Mouse (Mus musculus): ENCODE data around the gene Cbarp. TPM values are rescaled to one million over a fixed set of nuclear protein-coding genes. Genes with fewer than 3 reads are reported as not detected.

Gene Cbarp
- polyA plus RNA-seq, 1 experiment from 2014 or later = 26.5 TPM

DNA sequence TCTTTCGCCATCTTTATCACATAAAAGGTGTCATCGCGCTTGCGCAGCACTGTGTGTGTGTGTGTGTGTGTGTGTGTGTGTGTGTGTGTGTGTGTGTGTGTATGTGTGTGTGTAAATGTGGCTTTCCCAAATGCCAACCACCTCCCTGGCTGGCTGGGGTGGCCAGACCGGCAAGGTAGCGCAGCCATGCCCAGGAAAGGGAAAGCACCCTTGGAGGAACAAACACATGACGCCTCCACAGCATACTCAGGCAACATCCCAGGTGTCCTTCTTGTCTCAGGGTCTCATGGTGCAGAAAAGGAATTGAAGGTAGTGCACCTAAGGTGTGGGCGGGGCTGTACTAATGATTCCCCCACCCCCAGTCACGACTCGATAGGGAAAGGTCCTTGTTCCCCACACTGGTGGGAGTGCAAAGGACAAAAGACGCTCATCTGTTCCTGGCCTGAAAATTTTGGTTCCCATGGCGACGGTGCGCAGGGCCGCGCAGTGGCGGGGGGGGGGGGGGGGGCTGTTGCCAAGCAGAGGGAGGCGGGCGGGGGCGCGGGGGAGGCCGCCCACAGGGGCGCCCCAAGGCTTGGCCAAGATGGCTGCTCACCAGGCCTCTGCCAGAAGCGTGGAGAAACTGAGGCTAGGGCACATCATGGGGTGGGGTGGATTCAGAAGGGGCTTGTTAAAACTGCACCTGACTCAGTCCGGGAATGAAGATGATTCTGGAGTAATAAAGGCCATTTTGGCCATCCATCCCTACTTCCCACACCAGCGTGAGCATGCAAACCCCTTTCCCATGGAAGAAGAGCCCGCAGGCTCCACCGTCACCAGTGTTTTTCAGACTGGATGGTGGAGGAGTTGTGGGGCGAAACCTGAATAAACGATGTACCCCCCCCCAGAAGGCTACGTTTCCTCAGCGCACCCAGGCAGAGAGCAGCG lies 2.7 kb downstream of the Cbarp start:
- Histone ChIP-seq H3K36me3 (peaks cover 25% of the 10 kb centered on the region), H3K4me1 (peaks cover 46% of the 10 kb centered on the region), H3K27me3 (replicated peaks) (peaks cover 41% of the 10 kb centered on the region), H3K9ac (peak overlapping the region; percentile 94), H3K9me3 (no peaks in the 10 kb centered on the region), H3K27ac (peak overlapping the region; percentile 90), H3K4me2 (replicated peaks) (peak overlapping the region; percentile 99), H3K4me3 (peak overlapping the region; percentile 84)
- ATAC-seq (ENCODE audit: low FRiP score, low read depth) = no peak
- 2% methylated on average over 32 of the region's 33 CpGs for WGBS

GRCm38 (mm10) chr10:80136952-80137625 lies 3.5 kb downstream of the Cbarp start:
- Histone ChIP-seq H3K4me1 (peaks cover 43% of the 10 kb centered on the region), H3K36me3 (peaks cover 32% of the 10 kb centered on the region), H3K4me3 (peak overlapping the region; percentile 84), H3K9ac (peak overlapping the region; percentile 94), H3K27me3 (replicated peaks) (peaks cover 41% of the 10 kb centered on the region), H3K27ac (peak overlapping the region; percentile 90), H3K9me3 (no peaks in the 10 kb centered on the region), H3K4me2 (replicated peaks) (peak overlapping the region; percentile 99)
- ATAC-seq (ENCODE audit: low FRiP score, low read depth) = no peak
- 3% methylated on average over 29 of the region's 29 CpGs for WGBS

DNA sequence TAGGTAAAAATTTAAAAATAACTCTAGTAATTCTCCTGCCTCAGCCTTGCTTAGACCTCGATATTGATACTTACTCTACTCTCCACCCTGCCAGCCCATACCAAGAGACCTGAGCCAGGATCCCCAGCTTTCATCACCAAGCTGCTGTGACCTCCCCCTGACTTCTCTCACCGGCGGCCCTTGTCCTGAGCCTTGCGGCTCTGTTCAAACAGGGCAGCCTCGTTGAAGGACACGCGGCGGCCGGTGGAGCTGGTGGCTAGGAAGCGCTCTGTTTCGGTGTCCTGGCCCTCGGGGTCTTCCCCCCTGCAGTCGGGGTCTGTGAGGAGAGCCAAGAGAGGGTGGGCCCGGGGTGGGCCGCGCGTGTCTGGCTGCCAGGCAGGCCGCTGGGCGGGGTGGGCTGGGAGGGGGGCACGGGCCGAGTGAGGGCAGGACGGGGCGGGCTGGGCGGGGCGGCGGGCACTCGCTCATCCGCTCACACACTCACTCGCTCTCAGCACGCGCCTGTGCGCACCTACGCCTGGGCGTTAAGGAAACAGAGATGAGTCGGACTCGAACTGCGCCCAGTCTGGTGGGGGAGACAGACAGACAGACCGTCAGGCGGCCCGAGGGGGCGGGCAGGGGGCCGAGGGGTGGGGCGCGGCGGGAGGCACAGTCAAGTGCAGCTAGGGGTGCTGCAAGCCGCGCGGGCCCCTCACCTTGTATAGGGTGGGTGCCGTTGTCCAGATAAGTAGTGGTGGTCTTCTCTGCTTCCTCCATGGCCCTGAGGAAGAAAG lies 4.3 kb downstream of the Cbarp start:
- H3K27me3 ChIP-seq (replicated peaks) = peaks cover 47% of the 10 kb centered on the region
- H3K9ac ChIP-seq = peak overlapping the region; percentile 94
- WGBS = 8% methylated on average over 45 of the region's 49 CpGs
- H3K36me3 ChIP-seq = peaks cover 39% of the 10 kb centered on the region
- peaks cover 50% of the 10 kb centered on the region for H3K4me1 ChIP-seq
- H3K27ac ChIP-seq = no peak overlapping the region
- H3K9me3 ChIP-seq = no peaks in the 10 kb centered on the region
- ATAC-seq (ENCODE audit: low FRiP score, low read depth) = no peak
- peak overlapping the region; percentile 84 for H3K4me3 ChIP-seq
- H3K4me2 ChIP-seq (replicated peaks) = peak overlapping the region; percentile 99

DNA sequence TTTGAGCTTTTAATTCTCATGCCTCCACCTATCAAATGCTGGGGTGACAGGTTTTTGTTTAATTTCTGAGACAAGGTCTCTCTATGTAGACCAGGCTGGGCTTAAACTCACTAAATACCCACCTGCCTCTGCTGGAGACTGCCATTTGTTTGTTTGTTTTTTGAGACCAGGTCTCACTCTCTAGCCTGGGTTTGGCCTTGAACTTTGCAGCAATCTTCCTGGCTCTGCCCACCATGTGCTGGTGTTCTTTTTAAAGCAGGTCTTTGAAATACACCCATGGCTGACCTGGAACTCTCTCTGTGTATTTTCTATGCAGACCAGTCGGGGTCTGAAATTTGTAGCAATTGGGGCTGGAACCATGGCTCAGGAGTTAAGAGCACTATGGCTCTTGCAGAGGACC lies 5.0 kb downstream of the Cbarp start:
- Histone ChIP-seq H3K9ac (0 out of 2 replicates have a peak overlapping the region, but pooled peaks have one; percentile 94), H3K9me3 (no peaks in the 10 kb centered on the region), H3K36me3 (peaks cover 46% of the 10 kb centered on the region), H3K4me1 (peaks cover 50% of the 10 kb centered on the region), H3K27me3 (replicated peaks) (peaks cover 52% of the 10 kb centered on the region), H3K27ac (no peak overlapping the region), H3K4me2 (replicated peaks) (no peak overlapping the region), H3K4me3 (no peak overlapping the region)
- 85% methylated on average over 1 of the region's 1 CpGs for WGBS
- ATAC-seq (ENCODE audit: low FRiP score, low read depth) = no peak

- Histone ChIP-seq H3K27me3 (replicated peaks) (peaks cover 52% of the 10 kb centered on the region), H3K27ac (no peak overlapping the region), H3K4me2 (replicated peaks) (no peak overlapping the region), H3K9me3 (no peaks in the 10 kb centered on the region), H3K9ac (no peak overlapping the region), H3K36me3 (peaks cover 51% of the 10 kb centered on the region), H3K4me3 (no peak overlapping the region), H3K4me1 (peaks cover 48% of the 10 kb centered on the region)
- no peak for ATAC-seq (ENCODE audit: low FRiP score, low read depth)
- WGBS = 85% methylated on average over 10 of the region's 10 CpGs
These were observed 5.5 kb downstream of the Cbarp start for GRCm38 (mm10) chr10:80135161-80135560.

DNA sequence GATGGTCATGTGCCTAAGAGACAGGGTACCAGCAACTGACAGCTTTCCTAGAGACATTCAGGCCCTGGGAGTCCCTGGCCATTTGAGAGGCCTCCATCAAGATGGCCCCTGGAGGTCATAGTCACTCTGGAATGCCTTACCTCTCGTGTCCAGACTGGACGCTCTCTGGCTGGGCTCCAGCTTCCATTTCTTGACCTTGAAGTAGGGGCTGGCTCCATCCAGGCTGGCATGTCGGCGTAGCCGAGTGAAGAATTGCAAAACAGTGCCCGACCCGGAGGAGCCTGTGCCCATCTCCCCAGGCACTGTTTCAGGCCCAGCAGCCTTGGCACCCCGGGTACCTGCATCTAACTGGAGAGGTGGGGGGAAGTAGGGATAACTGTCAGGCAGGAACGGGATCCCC lies 6.2 kb downstream of the Cbarp start:
- Histone ChIP-seq H3K4me2 (replicated peaks) (no peak overlapping the region), H3K9ac (no peak overlapping the region), H3K4me1 (peaks cover 45% of the 10 kb centered on the region), H3K9me3 (no peaks in the 10 kb centered on the region), H3K27me3 (replicated peaks) (peaks cover 57% of the 10 kb centered on the region), H3K36me3 (peaks cover 59% of the 10 kb centered on the region), H3K27ac (no peak overlapping the region), H3K4me3 (no peak overlapping the region)
- 92% methylated on average over 9 of the region's 9 CpGs for WGBS
- ATAC-seq (ENCODE audit: low FRiP score, low read depth) = no peak

GRCm38 (mm10) chr10:80133226-80133849 lies 7.3 kb downstream of the Cbarp start:
- WGBS = 81% methylated on average over 8 of the region's 8 CpGs
- H3K9me3 ChIP-seq = no peaks in the 10 kb centered on the region

GRCm38 (mm10) chr10:80131952-80132350 lies 8.7 kb downstream of the Cbarp start:
- peaks cover 83% of the 10 kb centered on the region for H3K36me3 ChIP-seq
- no peak overlapping the region for H3K9ac ChIP-seq
- H3K27ac ChIP-seq = no peak overlapping the region
- H3K4me2 ChIP-seq (replicated peaks) = peak overlapping the region; percentile 42
- peaks cover 43% of the 10 kb centered on the region for H3K27me3 ChIP-seq (replicated peaks)
- peak; percentile 2; the same call in 1 of the 2 replicates for ATAC-seq (ENCODE audit: low FRiP score, low read depth)
- peaks cover 23% of the 10 kb centered on the region for H3K4me1 ChIP-seq
- 35% methylated on average over 27 of the region's 27 CpGs for WGBS
- H3K4me3 ChIP-seq = no peak overlapping the region
- H3K9me3 ChIP-seq = no peaks in the 10 kb centered on the region

More at GRCm38 (mm10) chr10:80133226-80133849, 7.3 kb downstream of the Cbarp start:
- Histone ChIP-seq H3K4me3 (no peak overlapping the region), H3K4me1 (peaks cover 37% of the 10 kb centered on the region), H3K9ac (no peak overlapping the region), H3K4me2 (replicated peaks) (0 out of 2 replicates have a peak overlapping the region, but pooled peaks have one; percentile 9), H3K27me3 (replicated peaks) (peaks cover 54% of the 10 kb centered on the region), H3K27ac (no peak overlapping the region), H3K36me3 (peaks cover 69% of the 10 kb centered on the region)
- no peak for ATAC-seq (ENCODE audit: low FRiP score, low read depth)

DNA sequence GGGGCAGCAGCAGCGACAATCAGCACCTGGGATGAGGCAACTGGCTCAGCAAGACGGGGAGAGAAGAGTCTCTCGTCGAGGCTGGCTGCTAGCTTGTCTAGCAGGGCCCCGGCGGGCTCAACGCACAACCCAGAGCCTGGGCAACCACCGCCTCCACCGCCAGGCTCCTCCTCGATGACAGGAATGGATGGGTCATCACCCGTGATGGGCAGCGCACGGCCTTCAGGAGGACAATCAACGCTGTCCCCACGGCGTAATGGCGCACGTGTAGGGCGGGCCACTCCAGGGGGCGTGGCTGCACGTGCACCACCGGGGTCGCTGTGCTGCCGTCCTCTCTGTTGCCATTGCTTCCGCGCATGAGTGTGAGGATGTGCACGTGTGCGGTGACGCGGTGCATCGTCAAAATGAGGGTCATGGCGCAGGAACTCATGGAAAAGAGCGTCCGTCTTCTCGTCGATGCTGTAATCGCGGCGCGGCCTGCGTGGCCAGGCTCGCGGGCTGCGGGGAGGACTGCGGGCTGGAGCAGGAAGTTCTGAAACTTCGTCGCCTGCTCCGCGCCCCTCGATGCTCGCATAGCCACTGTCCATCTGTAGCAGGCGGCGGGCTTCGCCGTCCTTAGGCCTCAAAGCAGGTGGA lies 9.2 kb downstream of the Cbarp start:
- H3K4me2 ChIP-seq (replicated peaks) = peak overlapping the region; percentile 42
- peak; percentile 45; the same call in 1 of the 2 replicates for ATAC-seq (ENCODE audit: low FRiP score, low read depth)
- H3K36me3 ChIP-seq = peaks cover 88% of the 10 kb centered on the region
- H3K27me3 ChIP-seq (replicated peaks) = peaks cover 38% of the 10 kb centered on the region
- no peak overlapping the region for H3K9ac ChIP-seq
- H3K27ac ChIP-seq = no peak overlapping the region
- H3K4me3 ChIP-seq = peak overlapping the region; percentile 7; the same call in 1 of the 2 replicates
- H3K4me1 ChIP-seq = peaks cover 18% of the 10 kb centered on the region
- H3K9me3 ChIP-seq = no peaks in the 10 kb centered on the region
- 11% methylated on average over 55 of the region's 55 CpGs for WGBS

DNA sequence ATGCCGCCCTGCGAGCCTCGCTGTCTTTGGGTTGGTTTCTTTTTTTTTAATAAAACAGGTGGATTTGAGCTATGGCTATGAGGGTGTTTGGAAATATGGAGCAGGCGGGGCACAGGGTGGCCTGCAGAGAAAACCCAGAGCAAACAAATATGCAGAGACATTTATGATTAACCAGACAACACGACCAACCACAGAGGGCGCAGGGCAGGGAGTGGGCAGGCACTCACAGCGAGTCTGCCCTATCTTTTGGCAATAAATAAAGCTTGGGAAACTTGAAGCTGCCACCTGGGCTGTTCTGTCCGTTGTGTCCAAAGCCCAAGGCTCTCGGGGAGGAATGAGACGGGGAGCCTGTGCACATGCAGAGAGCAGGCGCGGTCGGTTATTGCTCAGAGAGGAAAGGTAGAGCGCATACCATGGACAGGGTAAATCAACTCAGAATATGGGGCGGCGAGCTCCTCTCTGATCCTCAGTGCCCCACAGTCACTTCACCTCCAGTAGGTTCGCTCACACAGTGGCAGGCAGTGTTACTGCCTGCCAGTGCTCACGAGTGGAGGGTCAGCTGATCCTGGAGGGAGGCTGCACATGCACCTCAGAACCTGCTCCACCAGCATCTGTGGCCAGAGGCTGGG lies 10.1 kb downstream of the Cbarp start:
- no peak for ATAC-seq (ENCODE audit: low FRiP score, low read depth)
- Histone ChIP-seq H3K4me3 (0 out of 2 replicates have a peak overlapping the region, but pooled peaks have one; percentile 9), H3K9me3 (no peaks in the 10 kb centered on the region), H3K36me3 (peaks cover 95% of the 10 kb centered on the region), H3K27ac (no peak overlapping the region), H3K4me2 (replicated peaks) (no peak overlapping the region), H3K9ac (no peak overlapping the region), H3K4me1 (peaks cover 15% of the 10 kb centered on the region; the same call in 1 of the 2 replicates), H3K27me3 (replicated peaks) (peaks cover 29% of the 10 kb centered on the region)
- 84% methylated on average over 18 of the region's 18 CpGs for WGBS

DNA sequence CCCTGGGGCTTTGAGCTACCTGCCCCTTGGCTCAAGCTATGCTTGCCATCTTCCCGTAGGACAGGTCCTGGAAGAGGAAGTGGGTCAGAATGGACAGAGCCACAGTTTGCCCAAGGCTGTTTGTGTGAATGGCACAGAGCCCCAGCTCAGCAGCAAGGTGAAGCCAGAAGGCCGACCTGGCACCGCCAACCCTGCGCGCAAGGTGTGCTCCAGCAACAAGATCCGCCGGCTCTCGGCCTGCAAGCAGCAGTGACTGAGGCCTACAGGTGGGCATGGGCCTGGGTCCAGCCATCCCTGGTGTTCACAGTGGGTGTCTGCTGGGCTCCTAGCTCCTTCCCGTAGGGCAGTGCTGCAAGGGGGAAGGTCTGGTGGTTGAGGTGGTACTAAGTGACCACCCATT lies 10.8 kb downstream of the Cbarp start:
- H3K4me2 ChIP-seq (replicated peaks) = no peak overlapping the region
- H3K9me3 ChIP-seq = no peaks in the 10 kb centered on the region
- 93% methylated on average over 9 of the region's 9 CpGs for WGBS
- peaks cover 95% of the 10 kb centered on the region for H3K36me3 ChIP-seq
- H3K9ac ChIP-seq = no peak overlapping the region
- peaks cover 15% of the 10 kb centered on the region; the same call in 1 of the 2 replicates for H3K4me1 ChIP-seq
- no peak for ATAC-seq (ENCODE audit: low FRiP score, low read depth)
- H3K4me3 ChIP-seq = no peak overlapping the region
- no peak overlapping the region for H3K27ac ChIP-seq
- H3K27me3 ChIP-seq (replicated peaks) = peaks cover 25% of the 10 kb centered on the region
